ENCODE assay signal across 9 mouse cellular contexts in the genomic region with DNA sequence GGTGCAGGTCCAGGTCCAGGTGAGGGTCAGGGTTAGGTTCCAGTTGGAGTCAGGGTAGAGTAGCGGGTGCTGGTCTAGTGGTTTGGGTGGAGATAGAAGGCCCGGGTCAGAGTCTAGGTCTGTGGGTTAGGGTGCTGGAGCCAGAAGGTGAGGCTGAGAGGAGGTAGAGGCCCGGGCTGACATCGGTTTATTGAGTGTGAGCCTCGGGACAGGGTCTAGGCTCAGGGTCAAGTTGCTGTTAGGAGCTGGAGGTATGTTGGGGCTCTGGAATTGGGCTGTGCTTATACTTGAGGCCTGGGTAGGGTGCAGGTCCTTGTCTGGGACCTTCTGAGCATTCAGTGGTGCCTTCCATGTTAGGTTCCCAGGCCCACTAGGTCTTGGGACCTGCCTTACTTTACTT. TPM values are rescaled to one million over a fixed set of nuclear protein-coding genes. Genes with fewer than 3 reads are reported as not detected.
DNase-seq lines count a peak whose midpoint lies in the region; ATAC-seq and TF ChIP-seq lines count a peak whose summit lies in the region.
"Had no signal": no experiment of that assay in that cellular context is flagged by ENCODE, and none has a peak within 500 bp of the region (broad histone marks: within the 10 kb centered on the region; RNA-seq: fewer than 3 reads in every experiment).

No protein-coding gene starts in this region.

- H3K36me3 ChIP-seq in heart, embryonic 14.5 days (ENCODE audit: control insufficient read depth, insufficient read depth, low read length), result peaks cover 11% of the 10 kb centered on the region
- peaks cover 11% of the 10 kb centered on the region; the same call in 1 of the 2 replicates for H3K36me3 ChIP-seq in hindbrain, embryonic 12.5 days
- no peaks in the 10 kb centered on the region for H3K36me3 ChIP-seq in midbrain, embryonic 11.5 days (ENCODE audit: control insufficient read depth, insufficient read depth, low read length)

- TF ChIP-seq CTCF in bone marrow, adult 2 months (IDR thresholded peaks at IDR 0.05; ENCODE audit: control insufficient read depth, insufficient read depth, low read length), result no peak

- peak overlapping the region; percentile 92 for H3K4me2 ChIP-seq in heart, embryonic 14.5 days (ENCODE audit: low read length)
- peak overlapping the region; percentile 86 for H3K4me2 ChIP-seq in hindbrain, embryonic 12.5 days (replicated peaks)
- peak overlapping the region; percentile 92 for H3K4me2 ChIP-seq in midbrain, embryonic 11.5 days

- 45% methylated on average over 5 of the region's 5 CpGs for WGBS in heart, embryonic 14.5 days
- WGBS in bone marrow, adult 2 months, result 57% methylated on average over 5 of the region's 5 CpGs
- WGBS in hindbrain, embryonic 12.5 days, result 49% methylated on average over 5 of the region's 5 CpGs
- WGBS in midbrain, embryonic 11.5 days, result 60% methylated on average over 5 of the region's 5 CpGs

- no peaks in the 10 kb centered on the region for H3K27me3 ChIP-seq in heart, embryonic 14.5 days (ENCODE audit: control insufficient read depth, insufficient read depth, low read length)
- H3K27me3 ChIP-seq in hindbrain, embryonic 12.5 days, result no peaks in the 10 kb centered on the region
- no peaks in the 10 kb centered on the region for H3K27me3 ChIP-seq in midbrain, embryonic 11.5 days (ENCODE audit: control insufficient read depth, insufficient read depth, low read length)
- H3K27me3 ChIP-seq: Patski had no signal

- H3K9me3 ChIP-seq in heart, embryonic 14.5 days (ENCODE audit: control insufficient read depth, low read length), result no peaks in the 10 kb centered on the region
- no peaks in the 10 kb centered on the region for H3K9me3 ChIP-seq in hindbrain, embryonic 12.5 days (replicated peaks)
- no peaks in the 10 kb centered on the region for H3K9me3 ChIP-seq in midbrain, embryonic 11.5 days (ENCODE audit: control insufficient read depth, low read length)

- peak overlapping the region; percentile 88 for H3K9ac ChIP-seq in heart, embryonic 14.5 days (ENCODE audit: low read length)
- H3K9ac ChIP-seq in hindbrain, embryonic 12.5 days, result peak overlapping the region; percentile 93
- peak overlapping the region; percentile 87 for H3K9ac ChIP-seq in midbrain, embryonic 11.5 days (ENCODE audit: low read length)

- peaks cover 8 to 16% of the 10 kb centered on the region in 2 experiments for H3K4me1 ChIP-seq in heart, embryonic 14.5 days (ENCODE audit: control insufficient read depth in 2 of 2, insufficient read depth in 2 of 2, low read length in 2 of 2)
- peaks cover 3% of the 10 kb centered on the region; the same call in 1 of the 2 replicates for H3K4me1 ChIP-seq in bone marrow, adult 2 months (ENCODE audit: control insufficient read depth, insufficient read depth, low read length)
- H3K4me1 ChIP-seq in hindbrain, embryonic 12.5 days, result peaks cover 16% of the 10 kb centered on the region
- H3K4me1 ChIP-seq in midbrain, embryonic 11.5 days (ENCODE audit: control insufficient read depth, insufficient read depth, low read length), result peaks cover 12% of the 10 kb centered on the region

- no peak for TF ChIP-seq POLR2A in bone marrow, adult 2 months (IDR thresholded peaks at IDR 0.05; ENCODE audit: borderline replicate concordance, control insufficient read depth, low read depth, low read length)

- no peak for ATAC-seq in heart, embryonic 14.5 days (ENCODE audit: insufficient number of reproducible peaks, insufficient read depth, low FRiP score, low read depth)
- no peak for ATAC-seq in hindbrain, embryonic 12.5 days (ENCODE audit: low FRiP score)
- ATAC-seq in midbrain, embryonic 11.5 days (ENCODE audit: low FRiP score), result peak; percentile 15; the same call in 1 of the 2 replicates

- no peak overlapping the region for H3K27ac ChIP-seq in heart, embryonic 14.5 days (replicated peaks in 1 of 2; ENCODE audit: control insufficient read depth in 1 of 2, insufficient read depth in 1 of 2, low read depth in 2 of 2, low read length in 2 of 2)
- no peak overlapping the region for H3K27ac ChIP-seq in bone marrow, adult 2 months (ENCODE audit: control insufficient read depth, insufficient read depth, low read depth, low read length, poor library complexity)
- no peak overlapping the region for H3K27ac ChIP-seq in hindbrain, embryonic 12.5 days
- no peak overlapping the region for H3K27ac ChIP-seq in midbrain, embryonic 11.5 days (ENCODE audit: low read depth, low read length)

- peak overlapping the region; percentile 91 to 97 for H3K4me3 ChIP-seq in heart, embryonic 14.5 days (ENCODE audit: control insufficient read depth in 1 of 2, insufficient read depth in 1 of 2, low read depth in 1 of 2, low read length in 2 of 2)
- peak overlapping the region; percentile 98 for H3K4me3 ChIP-seq in bone marrow, adult 2 months (replicated peaks; ENCODE audit: control insufficient read depth, low read depth, low read length)
- peak overlapping the region; percentile 90 for H3K4me3 ChIP-seq in hindbrain, embryonic 12.5 days
- H3K4me3 ChIP-seq in midbrain, embryonic 11.5 days (ENCODE audit: low read depth, low read length), result peak overlapping the region; percentile 92

- no peak for DNase-seq in heart, adult 18-20 months
- DNase-seq in midbrain, embryonic 11.5 days (ENCODE audit: low spot score, missing footprints), result no peak
- DNase-seq in right cerebral cortex, postnatal 10 days (ENCODE audit: low spot score in 2 of 2), result no peak
- no peak for DNase-seq in adrenal gland, adult 8-10 months
- DNase-seq in thymus, postnatal 0 days (ENCODE audit: low spot score), result no peak

RNA-seq across cellular contexts. Expression of a gene that starts 0.9 kb away (rescaled TPM):
- polyA plus RNA-seq in heart, embryonic 14.5 days (2014; fragmentation: Nextera tagmentation; extraction: Ambion mirVana), result 3.3 and 3.4 TPM in 2 replicates
- total RNA-seq in heart, adult 18-20 months (2021), result 1 to 10 TPM; 6.0 to 6.5 TPM
- 2.7 and 6.8 TPM in 2 replicates for polyA plus RNA-seq in bone marrow, adult 2 months (2011; ENCODE audit: insufficient read depth, insufficient read length, low replicate concordance, missing spikeins)
- 12.9 and 13.0 TPM in 2 replicates for polyA plus RNA-seq in hindbrain, embryonic 12.5 days (2016; fragmentation: Nextera tagmentation; extraction: Ambion mirVana)
- polyA plus RNA-seq in midbrain, embryonic 11.5 days (2014; fragmentation: Nextera tagmentation; extraction: Ambion mirVana), result 6.0 and 7.3 TPM in 2 replicates
- 10 to 100 TPM; 11.4 to 15.7 (median 12.9) TPM for total RNA-seq in adrenal gland, adult 8-10 months (2022)
- polyA plus RNA-seq in thymus, postnatal 0 days (2015; fragmentation: Nextera tagmentation; extraction: Ambion mirVana), result 4.6 and 5.1 TPM in 2 replicates

RNA-seq across cellular contexts. Expression of a gene that starts 36.2 kb away (rescaled TPM):
- polyA plus RNA-seq in heart, embryonic 14.5 days (2014; fragmentation: Nextera tagmentation; extraction: Ambion mirVana), result 3.4 and 5.6 TPM in 2 replicates
- total RNA-seq in heart, adult 18-20 months (2021), result 1 to 10 TPM; 4.7 to 5.6 TPM
- polyA plus RNA-seq in bone marrow, adult 2 months (2011; ENCODE audit: insufficient read depth, insufficient read length, low replicate concordance, missing spikeins), result 2.3 and 9.4 TPM in 2 replicates
- 3.6 and 3.8 TPM in 2 replicates for polyA plus RNA-seq in hindbrain, embryonic 12.5 days (2016; fragmentation: Nextera tagmentation; extraction: Ambion mirVana)
- polyA plus RNA-seq in midbrain, embryonic 11.5 days (2014; fragmentation: Nextera tagmentation; extraction: Ambion mirVana), result 1.5 and 1.6 TPM in 2 replicates
- 10 to 100 TPM; 42.5 to 75.0 (median 45.4) TPM for total RNA-seq in adrenal gland, adult 8-10 months (2022)
- 0.95 and 1.1 TPM in 2 replicates for polyA plus RNA-seq in thymus, postnatal 0 days (2015; fragmentation: Nextera tagmentation; extraction: Ambion mirVana)

RNA-seq across cellular contexts. Expression of a gene that starts 45.0 kb away (rescaled TPM):
- polyA plus RNA-seq in heart, embryonic 14.5 days (2014; fragmentation: Nextera tagmentation; extraction: Ambion mirVana), result 5.7 and 7.5 TPM in 2 replicates
- total RNA-seq in heart, adult 18-20 months (2021), result 10 to 100 TPM; 22.4 to 26.0 TPM
- polyA plus RNA-seq in bone marrow, adult 2 months (2011; ENCODE audit: insufficient read depth, insufficient read length, low replicate concordance, missing spikeins), result 25.8 and 40.9 TPM in 2 replicates
- 14.8 and 17.7 TPM in 2 replicates for polyA plus RNA-seq in hindbrain, embryonic 12.5 days (2016; fragmentation: Nextera tagmentation; extraction: Ambion mirVana)
- polyA plus RNA-seq in midbrain, embryonic 11.5 days (2014; fragmentation: Nextera tagmentation; extraction: Ambion mirVana), result 9.4 and 9.8 TPM in 2 replicates
- 10 to 100 TPM; 22.5 to 25.4 (median 23.4) TPM for total RNA-seq in adrenal gland, adult 8-10 months (2022)
- polyA plus RNA-seq in thymus, postnatal 0 days (2015; fragmentation: Nextera tagmentation; extraction: Ambion mirVana), result 4.0 and 4.3 TPM in 2 replicates
